Mouse (Mus musculus) adrenal gland, postnatal 36 days (tissue): ENCODE results near the gene Aqp12. TPM values are rescaled to one million over a fixed set of nuclear protein-coding genes. Genes with fewer than 3 reads are reported as not detected.
"Not testable (repeated sequence)": the region's sequence is repeated elsewhere in the genome, so short reads cannot be mapped to it uniquely, and the experiment has no call there.

Experiments used
- DNase-seq, 2 experiments: peaks; one replicate each; pipeline ENCODE4 v3.0.0; 2021; ENCODE audit warnings: mixed read lengths in 1 of 2
- long read RNA-seq, 2 experiments: library from polyadenylated mRNA; stranded (forward); transcript quantifications; one replicate each; pipeline ENCODE4 v2.0.0; 2021; ENCODE audit warnings: borderline sequencing depth in 2 of 2
- total RNA-seq, 2 experiments: library from RNA; stranded (reverse); gene quantifications; 2 replicates each; pipeline ENCODE4 v1.2.3; 2021

Aqp12 gene
- not detected for total RNA-seq
- long read RNA-seq, experiment 1: 0 reads
- long read RNA-seq, experiment 2, partial matches to known transcripts: 0 of 1 reads
- long read RNA-seq, experiment 2, other reads (novel, unspliced or antisense): 1 of 1 reads

DNA sequence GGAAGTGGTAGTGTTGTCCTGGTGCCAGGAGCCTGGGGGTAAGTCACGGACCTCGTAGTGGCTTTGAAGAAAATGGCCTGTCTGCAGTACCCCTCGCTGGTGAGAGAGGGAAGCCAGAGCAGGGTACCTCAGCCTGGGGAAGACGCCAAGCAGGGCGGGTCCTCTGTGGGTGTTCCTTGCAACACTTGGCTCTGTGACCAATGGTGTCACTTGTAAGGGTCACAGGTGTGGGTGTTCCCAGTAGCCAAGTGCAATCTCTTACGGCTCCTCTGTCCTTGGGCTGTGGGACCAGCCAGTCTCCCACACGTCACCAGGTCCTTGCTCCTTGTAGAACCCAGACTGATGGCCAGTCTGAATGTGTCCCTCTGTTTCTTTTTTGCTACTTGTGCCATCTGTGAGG is at the start of gene Aqp12:
Gene Aqp12, plus strand, starts transcription at position 274 of the 400 bp plus-strand sequence.
- DNase-seq: no peak

GRCm38 (mm10) chr1:92956571-92957335 is 49.4 kb upstream of the Aqp12 start:
- peak; percentile 67 to 74 for DNase-seq

DNA sequence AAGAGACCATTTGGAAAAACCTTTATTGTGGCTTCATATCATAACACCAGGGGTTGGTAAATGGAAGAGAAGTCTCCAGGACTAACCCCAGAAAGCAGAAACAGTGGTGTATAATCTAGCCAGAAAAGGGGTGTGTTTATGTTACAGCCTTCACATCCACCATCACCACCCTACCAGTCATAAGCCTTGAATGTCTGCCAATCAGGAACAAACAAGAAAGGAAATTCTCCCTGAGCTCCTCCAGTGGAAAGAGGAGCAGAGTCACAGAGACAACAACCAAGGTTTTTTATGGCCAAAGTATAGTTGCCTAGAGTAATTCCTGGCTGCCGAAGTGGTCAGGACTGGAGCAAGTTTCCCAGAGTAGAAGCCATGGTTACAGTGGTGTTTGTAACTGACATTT is 47.1 kb upstream of the Aqp12 start:
- DNase-seq: no peak

- not testable (repeated sequence) for DNase-seq
Observed at GRCm38 (mm10) chr1:92970791-92971190, 35.3 kb upstream of the Aqp12 start.

DNA sequence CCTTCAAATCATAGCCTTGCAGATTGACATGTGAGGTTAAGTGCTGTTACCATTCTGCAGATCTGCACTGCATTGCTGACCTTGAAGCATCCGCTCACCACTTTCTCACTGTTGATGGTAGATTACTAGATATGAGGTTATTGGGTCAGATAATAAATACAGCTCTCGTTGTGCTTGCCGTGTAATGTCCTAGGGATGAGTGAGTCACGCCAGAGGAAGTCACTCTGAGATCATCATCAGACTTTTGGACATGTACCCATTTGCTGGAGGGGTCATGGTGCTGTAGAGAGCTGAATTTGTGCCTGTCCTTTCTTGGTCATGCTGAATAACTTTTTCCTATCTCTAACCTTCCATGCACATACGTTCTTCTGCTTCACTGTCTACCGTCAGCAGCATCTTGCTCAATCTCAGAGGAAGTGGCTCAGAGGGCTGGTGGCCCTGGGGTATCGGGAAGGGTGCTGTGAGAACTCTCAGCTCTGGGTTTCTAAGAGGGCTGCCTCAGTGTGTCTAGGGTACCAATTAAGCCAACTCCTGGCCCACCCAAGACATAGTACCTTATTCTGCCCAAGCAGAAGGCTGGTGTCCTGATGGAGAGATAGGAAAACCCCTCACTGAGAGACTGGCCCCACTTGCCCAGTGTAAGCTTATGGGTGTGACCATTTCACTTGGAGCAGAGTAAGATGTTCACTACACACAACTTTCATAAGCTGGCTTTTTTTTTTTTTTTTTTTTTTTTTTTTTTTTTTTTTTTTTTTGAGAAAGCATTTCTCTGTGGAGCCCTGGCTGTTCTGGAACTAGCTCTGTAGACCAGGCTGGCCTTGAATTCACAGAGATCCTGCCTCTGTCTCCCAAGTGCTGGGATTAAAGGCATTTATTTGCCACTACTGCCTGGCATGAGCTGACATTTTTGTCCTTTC is 34.0 kb upstream of the Aqp12 start:
- peak; percentile 22 to 41 for DNase-seq

DNA sequence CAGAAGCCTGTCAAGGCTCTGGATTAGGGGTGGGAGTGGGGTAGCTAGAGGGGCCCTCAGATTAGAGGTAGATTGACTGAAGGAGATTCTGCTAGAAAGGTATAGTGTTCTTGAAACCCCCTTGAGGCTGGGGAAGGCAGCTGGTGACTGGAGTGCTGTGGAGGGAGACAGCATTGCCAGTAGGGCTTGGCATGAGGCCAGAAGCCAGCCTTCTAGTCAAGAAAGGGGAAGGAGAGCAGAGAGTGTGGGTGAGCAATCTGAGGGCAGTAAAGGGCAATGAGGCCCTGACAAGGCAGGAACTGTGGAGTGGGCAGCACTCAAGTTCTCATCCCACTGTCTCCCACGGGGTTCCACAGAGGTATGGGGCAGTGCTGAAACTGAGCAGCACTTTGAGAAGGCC is 33.3 kb upstream of the Aqp12 start:
- peak; percentile 78 to 81 for DNase-seq

- peak in 1 of 2 experiments; percentile 37 for DNase-seq
Observed at GRCm38 (mm10) chr1:92976141-92976566, 30.0 kb upstream of the Aqp12 start.

DNA sequence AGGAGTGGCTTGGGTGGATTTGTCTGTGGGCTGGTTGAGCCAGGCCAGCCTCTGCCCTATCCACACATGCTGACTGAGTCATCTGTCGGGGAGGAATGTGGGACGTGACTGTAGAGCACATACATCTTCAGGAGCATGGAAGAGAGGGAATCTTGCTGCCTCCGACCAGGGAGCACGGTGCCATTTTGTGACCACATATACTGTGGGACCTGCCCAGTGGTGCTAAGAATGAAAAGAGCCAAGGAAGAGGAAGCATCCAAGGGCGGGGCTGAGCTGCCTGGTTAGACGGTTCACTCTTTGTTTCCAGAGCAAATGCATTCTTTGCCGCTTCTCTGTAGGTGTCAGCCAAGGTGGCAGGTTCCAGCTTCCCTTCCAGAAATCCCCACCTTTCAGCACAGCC is 27.5 kb upstream of the Aqp12 start:
- DNase-seq: no peak

- no peak for DNase-seq
Observed at GRCm38 (mm10) chr1:92979073-92979602, 27.0 kb upstream of the Aqp12 start.

DNA sequence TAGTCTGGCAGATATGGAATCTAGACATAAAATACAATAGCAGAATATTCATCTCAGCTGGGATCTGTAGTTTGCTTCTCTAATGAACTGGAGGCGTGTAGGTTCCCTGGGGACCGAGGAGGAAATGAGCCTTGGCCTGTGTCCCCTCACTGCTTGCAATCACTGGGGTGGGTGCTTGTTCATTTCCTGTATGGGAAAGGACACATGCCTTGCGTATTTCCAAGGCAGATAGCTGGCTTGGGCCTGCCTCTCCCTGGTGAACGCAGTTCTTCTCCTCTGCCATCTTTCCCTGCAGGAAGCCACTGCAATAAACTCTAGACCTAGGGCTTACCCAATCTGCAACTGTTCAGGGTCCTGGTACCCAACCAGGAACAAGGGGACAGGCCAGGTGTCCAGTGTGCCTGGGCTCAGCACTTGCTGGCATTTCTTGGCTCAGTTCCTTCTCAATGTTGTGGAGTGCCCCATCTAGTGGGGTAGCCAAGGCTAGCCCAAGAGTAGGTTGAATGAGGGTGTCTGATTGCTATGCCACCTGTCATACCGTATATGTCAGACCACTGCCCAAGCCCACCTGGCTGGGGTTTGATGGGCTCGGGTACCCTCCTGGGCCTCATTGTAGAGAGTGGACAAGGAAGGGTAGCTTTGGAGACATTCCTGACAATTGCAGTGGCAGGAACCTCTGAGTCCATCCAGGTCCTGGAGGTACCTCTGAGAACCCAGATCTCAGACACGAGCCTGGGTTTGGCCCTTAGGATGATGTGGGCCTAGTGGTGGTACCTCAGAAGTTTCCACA is 24.9 kb upstream of the Aqp12 start:
- peak in 1 of 2 experiments; percentile 42 for DNase-seq

GRCm38 (mm10) chr1:92982931-92983605 is 23.1 kb upstream of the Aqp12 start:
- DNase-seq: no peak

GRCm38 (mm10) chr1:92984999-92985398 is 21.1 kb upstream of the Aqp12 start:
- no peak for DNase-seq

DNA sequence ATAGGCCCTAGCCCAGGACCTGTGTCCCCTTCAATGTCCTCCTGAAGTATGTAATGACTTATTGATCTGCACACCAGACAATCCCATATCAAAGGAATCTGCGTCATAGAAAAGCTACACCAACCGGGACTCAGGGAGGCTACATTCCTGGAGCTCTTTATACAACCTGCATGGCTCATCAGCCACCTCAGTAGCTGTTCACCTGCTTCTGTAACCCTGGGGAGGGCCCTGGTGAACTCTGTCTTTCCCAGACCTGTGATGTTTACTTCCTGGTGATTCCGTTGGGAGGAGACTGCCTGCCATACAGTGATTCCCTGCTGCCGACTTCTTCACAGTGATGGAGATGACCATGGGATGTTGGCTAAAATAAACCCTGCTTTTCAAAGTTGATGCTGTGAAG is 17.2 kb upstream of the Aqp12 start:
- DNase-seq: no peak

DNA sequence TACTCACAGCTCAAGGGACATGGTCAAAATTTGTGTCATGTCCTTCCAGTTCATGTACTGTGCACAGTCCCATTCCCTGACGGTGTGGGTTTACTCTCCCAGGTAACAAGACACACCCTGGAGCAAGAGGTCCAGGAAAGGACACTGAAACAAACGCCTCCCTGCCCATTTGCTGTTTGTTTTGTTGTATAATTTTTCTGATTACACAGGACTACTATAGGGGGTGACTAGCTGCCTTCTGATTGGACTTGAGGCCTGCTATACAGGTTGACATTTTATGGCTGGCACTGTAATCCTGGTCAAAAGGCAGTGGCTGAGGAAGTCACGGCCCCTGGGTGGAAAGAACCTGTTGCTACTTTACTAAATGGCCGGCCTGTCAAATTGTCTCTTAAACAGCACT is 16.2 kb upstream of the Aqp12 start:
- DNase-seq: no peak

DNA sequence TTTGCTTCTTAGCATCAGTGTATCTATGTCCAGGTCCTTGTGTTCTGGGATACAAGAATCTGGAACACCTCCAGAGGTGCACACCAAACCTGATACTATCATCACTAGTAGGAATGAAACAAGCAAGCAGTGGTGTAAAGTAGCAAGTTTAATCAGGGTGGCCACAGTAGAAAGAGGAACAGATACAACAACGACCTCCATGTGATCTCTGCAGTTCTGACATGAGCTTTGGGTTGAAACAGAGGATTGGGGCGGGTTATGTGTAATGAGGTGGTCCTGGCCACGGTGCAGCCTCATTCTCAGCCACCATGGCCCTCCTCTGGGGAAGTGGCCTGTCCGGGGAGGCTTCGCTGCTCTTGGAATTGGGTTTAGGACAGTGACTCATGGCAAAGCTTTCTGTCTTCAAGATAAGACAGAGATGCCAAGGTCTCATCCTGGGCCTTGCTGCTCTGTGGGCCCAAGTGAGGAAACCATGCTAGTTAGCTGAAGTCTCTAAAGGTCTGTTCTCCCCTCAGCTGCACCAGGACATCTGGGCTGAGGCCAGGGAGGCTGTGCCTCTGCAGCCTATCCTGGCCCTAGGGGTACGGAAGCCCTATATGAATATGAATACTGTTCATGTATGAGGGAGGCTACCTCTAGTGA is 13.8 kb upstream of the Aqp12 start:
- peak; percentile 62 to 66 for DNase-seq

- no peak for DNase-seq
Observed at GRCm38 (mm10) chr1:92992880-92993279, 13.3 kb upstream of the Aqp12 start.

DNA sequence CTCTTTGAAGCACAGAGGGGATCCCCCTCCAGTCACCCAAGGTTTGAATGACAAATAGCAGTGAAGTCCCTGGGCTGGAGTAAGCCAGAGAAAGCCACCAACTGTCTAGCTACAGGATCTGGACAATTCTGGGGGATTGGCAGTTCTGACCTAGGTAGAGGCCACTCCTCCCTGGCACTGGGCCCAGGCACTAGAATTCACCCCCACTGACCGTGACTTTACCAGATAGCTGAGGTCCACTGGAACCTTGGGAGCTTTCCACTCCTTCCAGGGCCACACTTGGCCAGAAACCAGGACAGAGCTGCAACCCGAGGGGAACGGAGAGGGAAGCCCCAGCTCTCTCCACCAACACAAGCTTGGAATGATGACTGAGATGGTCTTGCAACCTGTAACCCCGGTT is 3.1 kb downstream of the Aqp12 start:
- peak; percentile 92 to 95 for DNase-seq

- DNase-seq: peak; percentile 46 to 63
Observed at GRCm38 (mm10) chr1:93010731-93011130, 4.6 kb downstream of the Aqp12 start.

- peak; percentile 46 to 51 for DNase-seq
Observed at GRCm38 (mm10) chr1:93012103-93012585, 6.0 kb downstream of the Aqp12 start.

DNA sequence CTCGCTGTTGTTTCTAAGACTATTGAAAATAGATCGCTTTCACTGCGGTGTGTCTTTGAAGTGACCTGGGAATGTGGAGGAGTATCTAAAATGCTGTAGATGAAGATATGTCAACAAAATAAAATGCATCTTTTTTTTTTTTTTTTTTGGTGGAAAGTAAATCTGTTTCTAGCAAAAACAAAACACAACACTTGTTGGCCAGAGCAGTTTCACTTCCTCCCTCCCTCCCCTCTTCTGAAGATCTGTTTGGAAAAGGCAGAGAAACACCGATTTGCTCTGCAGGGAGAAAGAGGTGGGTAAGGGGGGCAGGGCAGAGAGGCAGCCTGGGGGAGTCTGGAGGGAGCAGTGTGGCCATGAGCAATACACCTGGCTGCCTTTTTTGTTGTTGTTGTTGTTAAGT is 7.2 kb downstream of the Aqp12 start:
- DNase-seq: no peak
